Mouse (Mus musculus): Measurements from ENCODE around the gene Urb1. TPM values are rescaled to one million over a fixed set of nuclear protein-coding genes. Genes with fewer than 3 reads are reported as not detected.

Gene Urb1
- 4.2 and 5.0 TPM in 2 replicates for polyA plus RNA-seq (2012; rRNA removed)

GRCm38 (mm10) chr16:90809975-90810715 is at the start of gene Urb1:
Gene Urb1 (minus strand): TSS chr16:90810413.
- DNase-seq (ENCODE audit: low spot score), result peak; percentile 91

GRCm38 (mm10) chr16:90858206-90858605 is 48.0 kb upstream of the Urb1 start:
- no peak for DNase-seq (ENCODE audit: low spot score)

GRCm38 (mm10) chr16:90856552-90857200 is 46.5 kb upstream of the Urb1 start:
- no peak for DNase-seq (ENCODE audit: low spot score)

GRCm38 (mm10) chr16:90851621-90852334 is 41.6 kb upstream of the Urb1 start:
- DNase-seq (ENCODE audit: low spot score), result no peak

GRCm38 (mm10) chr16:90850881-90851280 is 40.7 kb upstream of the Urb1 start:
- DNase-seq (ENCODE audit: low spot score), result no peak

GRCm38 (mm10) chr16:90849262-90849661 is 39.0 kb upstream of the Urb1 start:
- no peak for DNase-seq (ENCODE audit: low spot score)

DNA sequence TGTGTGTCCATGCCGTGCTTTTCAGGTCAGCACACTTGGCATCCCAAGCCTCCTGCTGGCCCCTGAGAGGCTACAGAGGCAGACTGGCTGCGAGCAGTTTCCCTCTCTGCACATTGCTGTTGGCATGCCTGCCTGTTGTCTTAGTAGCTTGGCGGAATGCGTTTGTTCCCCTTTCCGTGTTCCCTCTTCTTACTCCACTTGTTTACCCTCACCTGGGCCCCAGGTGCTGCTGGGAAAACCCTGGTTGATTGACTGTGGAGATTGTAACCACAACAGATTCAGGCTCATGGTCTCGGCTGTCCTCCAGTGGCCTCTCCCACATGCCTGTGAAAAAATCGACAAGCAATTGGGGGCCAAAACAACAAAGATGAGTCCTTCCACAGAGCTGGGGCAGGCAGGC is 38.5 kb upstream of the Urb1 start:
- no peak for DNase-seq (ENCODE audit: low spot score)

GRCm38 (mm10) chr16:90845591-90845990 is 35.4 kb upstream of the Urb1 start:
- DNase-seq (ENCODE audit: low spot score), result no peak

DNA sequence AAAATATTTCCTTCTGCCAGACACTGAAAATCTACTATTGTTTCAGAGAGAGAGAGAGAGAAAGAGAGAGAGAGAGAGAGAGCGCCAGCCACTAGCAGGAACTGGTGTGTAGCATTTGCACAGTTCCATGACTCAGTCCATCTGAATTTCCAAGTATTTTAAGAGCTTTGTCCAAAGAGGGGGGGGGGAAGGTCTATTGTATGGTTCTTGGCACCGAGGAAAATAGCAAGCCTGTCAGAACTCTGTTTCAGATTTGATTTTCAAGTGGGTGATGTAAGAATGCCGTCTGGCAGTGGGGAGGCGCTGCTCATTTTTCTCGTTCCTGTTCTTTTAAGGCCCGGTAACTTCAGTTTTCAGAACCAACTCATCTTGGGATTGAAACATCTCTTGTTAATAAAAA is 34.8 kb upstream of the Urb1 start:
- no peak for DNase-seq (ENCODE audit: low spot score)

GRCm38 (mm10) chr16:90842164-90842563 is 32.0 kb upstream of the Urb1 start:
- no peak for DNase-seq (ENCODE audit: low spot score)

GRCm38 (mm10) chr16:90837431-90837830 is 27.2 kb upstream of the Urb1 start:
- no peak for DNase-seq (ENCODE audit: low spot score)

DNA sequence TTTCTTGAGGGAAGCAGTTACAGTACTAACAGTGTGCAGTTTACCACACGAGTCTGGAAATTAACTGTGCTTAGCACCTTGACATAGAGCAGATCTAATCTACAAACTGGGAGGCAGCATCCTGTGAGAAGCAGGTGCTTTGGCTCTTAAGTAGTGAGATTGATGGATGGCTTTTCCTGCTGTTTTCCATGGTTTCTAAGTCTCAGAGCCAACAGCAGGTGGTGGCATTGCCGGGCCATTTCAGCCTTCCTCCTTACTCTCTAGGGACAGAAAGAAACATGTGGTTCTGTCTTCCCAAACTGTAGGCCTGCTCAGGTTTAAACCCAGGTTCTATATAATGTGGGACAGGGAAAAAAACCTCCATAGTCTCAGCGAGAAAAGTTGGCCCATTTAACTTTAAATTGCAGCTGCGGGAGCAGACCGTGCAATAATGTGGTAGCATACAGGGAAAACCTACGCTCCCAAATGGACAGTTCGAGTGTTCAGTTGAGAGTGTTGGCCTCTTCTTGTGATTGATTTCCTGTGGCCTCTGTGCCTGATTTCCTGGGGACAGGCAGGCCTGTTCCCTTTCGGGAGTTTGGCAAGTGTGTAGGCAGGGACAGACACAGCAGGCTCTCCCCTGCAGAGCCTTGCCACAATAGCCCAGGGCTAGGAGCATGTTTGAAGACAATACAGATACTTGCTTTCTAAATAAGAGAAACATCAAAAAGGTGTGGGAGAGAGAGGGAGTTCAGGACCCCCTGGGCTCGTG is 23.0 kb upstream of the Urb1 start:
- DNase-seq (ENCODE audit: low spot score), result no peak

- no peak for DNase-seq (ENCODE audit: low spot score)
Observed at GRCm38 (mm10) chr16:90832495-90832894, 22.3 kb upstream of the Urb1 start.

DNA sequence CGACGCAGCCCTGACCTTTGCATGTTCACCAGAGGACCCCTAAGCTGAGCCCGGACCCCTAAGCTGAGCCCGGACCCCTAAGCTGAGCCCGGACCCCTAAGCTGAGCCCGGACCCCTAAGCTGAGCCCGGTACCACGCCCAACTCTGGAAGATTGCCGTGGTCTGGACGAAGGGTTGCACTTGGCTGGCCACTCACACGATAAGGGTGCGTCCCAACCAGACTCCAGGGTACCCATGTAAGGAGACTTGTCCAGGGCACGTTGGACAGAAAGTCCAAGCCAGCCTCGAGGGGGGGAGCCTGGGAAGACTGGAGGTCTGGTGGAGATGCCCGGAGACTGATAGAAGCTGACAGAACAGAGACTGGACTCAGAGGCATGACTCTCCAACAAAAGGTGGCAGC is 21.5 kb upstream of the Urb1 start:
- peak; percentile 33 for DNase-seq (ENCODE audit: low spot score)

DNA sequence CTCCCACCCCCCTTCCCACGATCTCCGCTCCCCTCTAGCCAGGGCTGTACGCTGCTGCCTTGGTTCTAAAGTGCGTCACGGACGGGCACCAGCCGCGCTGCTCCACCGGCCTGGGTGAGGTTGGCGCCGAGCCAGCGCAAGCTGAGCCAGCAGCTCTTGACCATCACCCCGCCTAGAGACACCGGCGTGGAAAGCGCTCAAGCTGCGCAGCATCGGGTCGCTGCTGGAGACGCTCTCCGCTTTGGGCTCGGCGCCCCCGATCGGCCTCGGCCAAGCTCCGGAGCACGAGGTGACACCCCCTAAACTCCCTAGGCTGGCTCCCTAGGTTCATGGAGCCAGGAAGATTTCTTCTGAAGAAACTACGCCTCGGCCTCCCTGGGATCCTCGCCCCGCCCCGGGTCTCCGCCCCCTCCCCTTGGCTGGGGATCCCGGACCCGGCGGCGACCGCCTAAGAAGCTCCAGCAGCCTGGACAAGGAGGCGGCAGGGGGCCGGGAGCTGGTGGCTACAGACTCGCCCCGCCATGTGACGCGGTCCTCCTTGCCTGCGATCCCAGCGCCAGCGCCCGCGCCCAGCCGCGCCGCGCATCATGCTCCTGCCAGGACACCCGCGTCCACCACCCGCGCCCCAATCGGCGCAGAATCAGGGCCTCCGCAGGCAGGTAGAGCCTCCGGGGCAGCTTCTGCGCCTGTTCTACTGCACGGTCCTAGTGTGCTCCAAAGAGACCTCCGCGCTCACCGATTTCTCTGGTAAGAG is 20.6 kb upstream of the Urb1 start:
- peak; percentile 88 for DNase-seq (ENCODE audit: low spot score)

DNA sequence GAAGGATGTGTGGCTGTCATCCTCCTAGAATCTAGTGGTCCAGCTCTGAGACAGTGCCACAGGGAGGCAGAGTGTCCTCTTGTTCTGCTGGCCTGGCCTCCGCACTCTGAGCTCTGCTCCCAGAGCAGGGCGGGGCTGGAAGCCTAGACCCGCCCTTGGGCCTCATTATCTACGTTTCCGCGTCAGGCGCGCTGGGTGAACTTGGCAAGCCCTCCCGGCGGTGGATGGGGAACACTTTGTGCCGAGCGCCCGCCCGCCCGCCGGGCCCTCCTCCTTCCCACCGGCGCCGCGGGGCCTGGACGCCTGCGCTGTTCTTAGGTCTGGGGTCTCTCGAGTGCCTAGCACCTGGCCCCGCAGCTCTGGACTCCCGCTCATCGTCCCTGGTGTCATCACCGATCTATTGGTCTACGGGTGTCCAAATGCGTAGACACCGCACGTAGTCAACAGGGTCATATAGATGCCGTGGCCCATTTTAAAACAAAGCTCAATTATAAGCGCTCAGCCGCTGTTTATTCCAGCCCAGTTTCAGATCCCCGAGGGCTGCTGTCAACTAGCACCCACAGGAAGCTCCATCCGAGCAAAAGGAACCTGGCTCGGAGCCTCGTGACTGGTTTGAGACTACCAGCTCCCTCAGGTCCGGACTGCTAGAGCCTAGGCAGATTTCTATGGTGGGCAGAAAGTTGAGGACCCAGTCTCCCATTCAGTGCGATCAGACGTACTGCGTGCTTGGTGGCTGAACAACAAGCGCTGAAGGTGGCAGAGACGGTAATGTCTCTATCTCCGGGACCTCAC is 19.9 kb upstream of the Urb1 start:
- DNase-seq (ENCODE audit: low spot score), result peak; percentile 88

- no peak for DNase-seq (ENCODE audit: low spot score)
Observed at GRCm38 (mm10) chr16:90829136-90829535, 18.9 kb upstream of the Urb1 start.

GRCm38 (mm10) chr16:90827498-90827897 is 17.3 kb upstream of the Urb1 start:
- no peak for DNase-seq (ENCODE audit: low spot score)

- DNase-seq (ENCODE audit: low spot score), result no peak
Observed at GRCm38 (mm10) chr16:90826457-90826856, 16.2 kb upstream of the Urb1 start, which contains the start of gene Eva1c. Gene Eva1c (plus strand): TSS chr16:90826719.

DNA sequence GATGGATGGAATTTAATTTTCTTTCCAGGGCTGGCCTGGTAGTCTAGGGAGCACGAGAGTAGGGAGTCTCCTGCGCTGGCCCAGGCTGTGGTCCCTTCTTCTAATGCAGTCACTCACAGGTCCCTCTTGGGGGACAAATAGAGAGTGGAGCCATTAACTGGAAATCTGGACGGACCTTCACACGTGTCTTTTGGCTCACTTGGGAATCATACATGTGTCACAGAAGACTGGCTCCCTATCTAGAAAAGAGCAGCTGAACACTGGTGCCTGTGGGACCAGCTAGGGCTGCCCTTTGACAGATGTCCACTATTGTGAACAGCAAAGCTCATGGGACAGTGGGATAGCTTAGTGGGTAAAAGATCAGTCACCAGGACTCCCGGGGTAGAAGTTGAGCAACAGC is 15.8 kb upstream of the Urb1 start:
- no peak for DNase-seq (ENCODE audit: low spot score)
